Mouse (Mus musculus) embryonic facial prominence, embryonic 14.5 days (tissue): ENCODE data around the gene Mtfp1. TPM values are rescaled to one million over a fixed set of nuclear protein-coding genes. Genes with fewer than 3 reads are reported as not detected.
A peak's percentile ranks its signal among the peaks of the same experiment; 100 is the strongest.
"Not testable (repeated sequence)": the region's sequence is repeated elsewhere in the genome, so short reads cannot be mapped to it uniquely, and the experiment has no call there.

Experiments
- ATAC-seq: fragments of 200-750 bp; cut with Nextera tagmentation; 2 replicates; pipeline ENCODE4 v1.8.0; 2017; ENCODE audit warnings: low read depth, moderate number of reproducible peaks, moderate TSS enrichment
- DNase-seq: peaks from one replicate; pipeline ENCODE4 v3.0.0-alpha.2; 2015; ENCODE audit warnings: low spot score
- H3K27ac ChIP-seq: fragments of 300-500 bp; sonication (generic); replicated peaks from 2 replicates; pipeline ENCODE4 v1.5.1; 2014; ENCODE audit warnings: low read depth, mild to moderate bottlenecking, low read length, moderate library complexity
- H3K27me3 ChIP-seq: fragments of 300-500 bp; sonication (generic); replicated peaks from 2 replicates; pipeline ENCODE4 v1.6.1; 2014; ENCODE audit warnings: low read length; ENCODE audit not compliant: control insufficient read depth, insufficient read depth
- H3K36me3 ChIP-seq: fragments of 300-500 bp; sonication (generic); 2 replicates; pipeline ENCODE4 v1.6.1; 2014; ENCODE audit warnings: low read length, mixed read lengths; ENCODE audit not compliant: control insufficient read depth, insufficient read depth
- H3K4me1 ChIP-seq: fragments of 300-500 bp; sonication (generic); 2 replicates; pipeline ENCODE4 v1.6.1; 2014; ENCODE audit warnings: antibody characterized with exemption, low read length; ENCODE audit not compliant: control insufficient read depth, insufficient read depth
- H3K4me2 ChIP-seq: fragments of 300-500 bp; sonication (generic); 2 replicates; pipeline ENCODE4 v1.6.1; 2014; ENCODE audit warnings: low read depth, mild to moderate bottlenecking, low read length, moderate library complexity, mixed read lengths
- H3K4me3 ChIP-seq: fragments of 300-500 bp; sonication (generic); 2 replicates; pipeline ENCODE4 v1.5.1; 2014; ENCODE audit warnings: low read depth, mild to moderate bottlenecking, low read length
- H3K9ac ChIP-seq: fragments of 300-500 bp; sonication (generic); 2 replicates; pipeline ENCODE4 v1.6.1; 2014; ENCODE audit warnings: low read depth, mild to moderate bottlenecking, low read length, moderate library complexity, mixed read lengths
- H3K9me3 ChIP-seq: fragments of 300-500 bp; sonication (generic); 2 replicates; pipeline ENCODE4 v1.6.1; 2016; ENCODE audit warnings: low read length; ENCODE audit not compliant: control insufficient read depth
- WGBS: fragments of 180-500 bp; shearing (Covaris S2); extraction: QIAGEN DNeasy Blood & Tissue Kit; methylation state at CpG from one replicate; pipeline ENCODE4 v1.1.7; 2014; 5-methylcytosine and 5-hydroxymethylcytosine counted together
- polyA plus RNA-seq: library from polyadenylated mRNA; unstranded; fragments of >200 nt; fragmentation: Nextera tagmentation; extraction: Ambion mirVana; gene quantifications from 2 replicates; pipeline ENCODE4 v1.2.1, GENCODE M21; 2014

Gene Mtfp1
- polyA plus RNA-seq, 1 experiment from 2014 or later: 7.5 TPM

GRCm38 (mm10) chr11:4117372-4118071 is 22.3 kb upstream of the Mtfp1 start:
- peak overlapping the region; percentile 76 for H3K9ac ChIP-seq
- no peak overlapping the region for H3K27ac ChIP-seq
- DNase-seq: no peak

GRCm38 (mm10) chr11:4116458-4117141 is 21.4 kb upstream of the Mtfp1 start:
- no peak overlapping the region for H3K27ac ChIP-seq
- H3K4me3 ChIP-seq: no peak overlapping the region
- H3K9ac ChIP-seq: no peak overlapping the region
- DNase-seq (no peak), ATAC-seq (no peak)
- peaks cover 6% of the 10 kb centered on the region for H3K4me1 ChIP-seq
- no peaks in the 10 kb centered on the region for H3K36me3 ChIP-seq
- 46% methylated on average over 11 of the region's 11 CpGs for WGBS
- H3K9me3 ChIP-seq: no peaks in the 10 kb centered on the region
- peaks cover 13% of the 10 kb centered on the region for H3K27me3 ChIP-seq
- no peak overlapping the region; the same call in 1 of the 2 replicates for H3K4me2 ChIP-seq

More at GRCm38 (mm10) chr11:4117372-4118071, 22.3 kb upstream of the Mtfp1 start:
- no peak for ATAC-seq
- peak overlapping the region; percentile 57 for H3K4me3 ChIP-seq
- H3K27me3 ChIP-seq: peaks cover 13% of the 10 kb centered on the region
- no peaks in the 10 kb centered on the region for H3K9me3 ChIP-seq
- 18% methylated on average over 3 of the region's 3 CpGs for WGBS
- peaks cover 6% of the 10 kb centered on the region for H3K4me1 ChIP-seq
- H3K4me2 ChIP-seq: peak overlapping the region; percentile 96
- no peaks in the 10 kb centered on the region for H3K36me3 ChIP-seq

- Histone ChIP-seq H3K4me1 (peaks cover 6% of the 10 kb centered on the region), H3K4me3 (no peak overlapping the region), H3K27ac (no peak overlapping the region), H3K4me2 (no peak overlapping the region), H3K27me3 (peaks cover 13% of the 10 kb centered on the region), H3K36me3 (no peaks in the 10 kb centered on the region), H3K9me3 (no peaks in the 10 kb centered on the region), H3K9ac (no peak overlapping the region)
- no peak for DNase-seq
- 84% methylated on average over 4 of the region's 4 CpGs for whole genome bisulfite sequencing
- ATAC-seq: no peak
Observed at GRCm38 (mm10) chr11:4115407-4115806, 20.2 kb upstream of the Mtfp1 start.

GRCm38 (mm10) chr11:4114541-4114940 is 19.3 kb upstream of the Mtfp1 start:
- ATAC-seq, H3K4me2 ChIP-seq, H3K36me3 ChIP-seq, DNase-seq, H3K4me3 ChIP-seq, H3K9me3 ChIP-seq, H3K9ac ChIP-seq, H3K27ac ChIP-seq, H3K4me1 ChIP-seq: not testable (repeated sequence)
- 76% methylated on average over 6 of the region's 6 CpGs for WGBS
- peaks cover 13% of the 10 kb centered on the region for H3K27me3 ChIP-seq

DNA sequence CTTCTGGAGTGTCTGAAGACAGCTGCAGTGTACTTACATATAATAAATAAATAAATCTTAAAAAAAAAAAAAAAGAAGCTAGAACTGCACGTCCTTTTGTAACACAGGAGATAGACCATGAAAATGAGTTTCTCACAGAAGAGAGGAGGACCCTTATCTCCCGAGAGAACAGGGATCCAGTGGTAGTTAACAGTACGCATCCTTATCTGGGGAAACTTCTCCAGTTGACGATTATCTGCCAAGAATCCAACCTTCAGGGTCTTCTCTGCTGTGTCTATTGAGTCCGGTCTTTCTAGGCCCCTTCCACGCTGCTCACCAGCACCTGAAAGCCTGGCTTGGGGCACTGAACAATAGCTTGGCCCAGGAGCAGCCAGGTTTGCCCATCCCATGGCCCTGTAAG is 18.7 kb upstream of the Mtfp1 start:
- H3K27ac ChIP-seq: no peak overlapping the region
- no peak overlapping the region for H3K4me3 ChIP-seq
- ATAC-seq (no peak), DNase-seq (no peak)
- peaks cover 6% of the 10 kb centered on the region for H3K4me1 ChIP-seq
- 75% methylated on average over 6 of the region's 6 CpGs for WGBS
- H3K36me3 ChIP-seq: no peaks in the 10 kb centered on the region
- no peaks in the 10 kb centered on the region for H3K9me3 ChIP-seq
- H3K4me2 ChIP-seq: no peak overlapping the region
- H3K9ac ChIP-seq: no peak overlapping the region
- peaks cover 10% of the 10 kb centered on the region for H3K27me3 ChIP-seq

DNA sequence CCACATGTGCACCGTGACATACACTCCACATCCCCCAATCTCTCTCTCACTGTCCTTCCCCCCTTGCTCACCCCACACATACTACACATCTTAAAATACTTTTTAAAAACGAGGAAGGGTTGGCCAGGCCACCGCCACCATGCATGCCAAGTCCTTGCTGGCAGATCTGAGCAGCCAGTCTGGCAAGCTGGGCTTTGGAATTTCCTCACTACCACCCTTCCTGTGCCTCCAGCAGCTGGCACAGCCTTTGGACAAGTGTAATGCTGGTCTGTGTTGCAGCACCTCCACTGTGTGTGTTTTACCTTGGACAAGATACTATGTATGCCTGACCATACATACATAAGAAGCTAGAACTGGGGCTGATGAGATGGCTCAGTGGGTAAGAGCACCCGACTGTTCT is 18.3 kb upstream of the Mtfp1 start:
- Histone ChIP-seq H3K4me2 (no peak overlapping the region), H3K9ac (no peak overlapping the region), H3K27ac (no peak overlapping the region), H3K4me3 (no peak overlapping the region), H3K36me3 (no peaks in the 10 kb centered on the region), H3K4me1 (peaks cover 6% of the 10 kb centered on the region), H3K27me3 (peaks cover 8% of the 10 kb centered on the region), H3K9me3 (no peaks in the 10 kb centered on the region)
- DNase-seq (no peak), ATAC-seq (no peak)
- WGBS: 74% methylated on average over 4 of the region's 4 CpGs

DNA sequence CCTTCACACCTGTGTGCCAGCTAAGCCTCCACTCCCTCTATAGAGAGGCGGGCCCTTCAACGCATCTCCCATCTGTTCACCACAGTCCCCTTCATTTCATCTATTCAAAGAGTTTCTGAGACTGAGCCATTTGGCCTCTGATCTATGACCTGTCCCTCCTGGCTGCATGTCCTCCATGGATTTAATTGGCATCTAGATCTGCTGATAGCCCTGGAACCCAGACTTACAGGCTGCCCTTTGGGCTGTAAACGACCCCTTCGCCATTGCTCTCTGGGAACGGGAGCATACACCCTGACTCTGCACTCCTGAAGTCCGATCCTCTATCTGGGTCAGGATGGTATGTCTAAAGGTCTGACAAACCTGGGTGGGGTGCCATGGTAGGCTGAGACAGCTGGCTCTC is 17.6 kb upstream of the Mtfp1 start:
- H3K9ac ChIP-seq: no peak overlapping the region
- H3K27ac ChIP-seq: no peak overlapping the region
- no peak overlapping the region for H3K4me2 ChIP-seq
- peak; percentile 65; the same call in 1 of the 2 replicates for ATAC-seq
- H3K4me1 ChIP-seq: peaks cover 4% of the 10 kb centered on the region
- WGBS: 85% methylated on average over 6 of the region's 6 CpGs
- no peak overlapping the region for H3K4me3 ChIP-seq
- no peak for DNase-seq
- H3K9me3 ChIP-seq: no peaks in the 10 kb centered on the region
- no peaks in the 10 kb centered on the region for H3K36me3 ChIP-seq
- H3K27me3 ChIP-seq: peaks cover 6% of the 10 kb centered on the region; the same call in 1 of the 2 replicates

DNA sequence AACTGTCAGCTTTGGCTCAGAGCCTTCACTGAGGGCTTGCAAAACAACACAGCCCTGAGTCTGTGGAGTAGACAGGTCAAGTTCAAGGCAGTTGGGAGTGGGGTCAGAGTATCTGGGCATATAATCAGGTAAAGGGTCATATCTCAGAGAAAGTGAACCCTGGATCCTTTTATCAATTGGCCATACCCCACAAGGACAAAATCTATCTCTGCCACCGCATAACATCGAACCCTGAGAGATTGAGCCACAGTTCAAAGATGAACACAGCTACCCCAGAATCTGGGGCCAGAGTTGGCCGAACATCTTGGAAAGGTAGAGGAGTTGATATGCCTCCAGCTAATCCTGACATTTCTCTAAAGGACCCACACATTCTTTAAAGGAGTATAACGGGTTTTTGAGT is 16.8 kb upstream of the Mtfp1 start:
- Histone ChIP-seq H3K9ac (no peak overlapping the region), H3K9me3 (no peaks in the 10 kb centered on the region), H3K4me1 (no peaks in the 10 kb centered on the region), H3K27ac (no peak overlapping the region), H3K4me2 (no peak overlapping the region), H3K4me3 (no peak overlapping the region), H3K27me3 (no peaks in the 10 kb centered on the region), H3K36me3 (no peaks in the 10 kb centered on the region)
- DNase-seq: no peak
- 92% methylated on average over 4 of the region's 4 CpGs for WGBS
- ATAC-seq: no peak

GRCm38 (mm10) chr11:4108691-4109090 is 13.4 kb upstream of the Mtfp1 start:
- H3K4me3 ChIP-seq: no peak overlapping the region
- no peak for DNase-seq
- H3K27me3 ChIP-seq: no peaks in the 10 kb centered on the region
- H3K27ac ChIP-seq: no peak overlapping the region
- ATAC-seq: no peak
- H3K9me3 ChIP-seq: no peaks in the 10 kb centered on the region
- no peak overlapping the region for H3K4me2 ChIP-seq
- WGBS: 62% methylated on average over 7 of the region's 7 CpGs
- no peaks in the 10 kb centered on the region for H3K36me3 ChIP-seq
- H3K4me1 ChIP-seq: no peaks in the 10 kb centered on the region
- H3K9ac ChIP-seq: no peak overlapping the region
